Mouse (Mus musculus): ENCODE measurements around the gene Proser2.
A peak's percentile ranks its signal among the peaks of the same experiment; 100 is the strongest.

Proser2 gene

GRCm38 (mm10) chr2:6129555-6130355, at the start of gene Proser2:
Proser2 (minus strand) TSS chr2:6130211.
- DNase-seq = peak; percentile 90

GRCm38 (mm10) chr2:6179749-6180117, 49.7 kb upstream of the Proser2 start:
- DNase-seq = no peak

DNA sequence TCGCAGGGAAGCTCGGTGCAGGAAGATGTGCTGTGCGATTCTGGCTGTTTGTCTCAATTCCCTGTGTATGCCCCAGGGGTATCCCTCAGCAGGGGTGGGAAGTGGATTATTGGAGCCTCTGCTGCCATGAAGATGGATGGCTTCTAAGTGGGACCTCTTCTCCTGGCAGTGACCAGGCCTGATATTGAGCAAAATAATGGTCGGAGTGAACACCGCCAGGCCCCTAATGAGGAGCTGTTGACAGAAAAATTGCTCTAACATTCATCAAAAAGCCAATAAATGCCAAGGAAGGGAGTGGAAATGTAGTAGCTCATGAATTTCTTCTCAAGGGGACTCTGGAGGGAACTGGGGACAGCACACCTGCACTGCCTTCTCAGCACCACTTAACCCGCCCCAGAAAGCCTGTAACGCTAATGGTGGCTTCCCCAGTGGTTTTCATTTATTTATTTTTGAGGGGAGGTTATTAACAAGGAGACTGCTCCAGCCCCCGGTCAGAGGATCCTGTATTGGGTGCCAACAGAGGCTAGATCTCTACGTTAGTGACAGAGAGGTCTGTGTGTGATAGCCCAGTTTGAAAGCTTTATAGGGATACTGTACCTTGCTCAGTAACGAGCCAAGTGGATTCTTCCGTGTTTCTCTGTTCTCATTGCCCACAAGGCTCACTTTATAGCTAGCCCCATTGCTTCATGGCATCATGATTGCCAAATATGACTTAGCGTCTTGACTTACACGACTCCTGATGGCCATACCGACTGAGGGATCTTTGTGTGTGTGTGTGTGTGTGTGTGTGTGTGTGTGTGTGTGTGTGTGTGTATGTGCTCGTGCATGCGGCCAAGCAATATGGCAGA, 49.1 kb upstream of the Proser2 start:
- DNase-seq = no peak

GRCm38 (mm10) chr2:6173013-6173412, 43.0 kb upstream of the Proser2 start:
- no peak for DNase-seq

DNA sequence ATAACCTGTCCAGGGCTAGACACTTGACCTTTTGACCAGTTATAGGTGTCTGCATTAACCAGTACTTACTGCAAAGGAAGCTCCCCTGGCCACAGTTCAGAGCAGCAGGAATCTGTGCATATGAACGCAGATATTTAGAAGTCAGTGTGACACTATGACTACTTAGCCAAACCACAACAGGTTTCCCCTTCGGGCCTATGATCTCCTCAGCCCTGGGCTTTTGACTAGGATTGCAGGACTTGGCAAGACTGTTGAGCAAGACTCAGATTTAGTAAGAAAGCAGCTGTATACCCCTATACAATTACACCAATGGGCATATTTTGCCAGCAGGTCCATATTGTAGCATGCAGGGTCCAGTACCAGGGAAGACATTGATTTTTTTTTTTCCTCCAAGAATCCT, 38.5 kb upstream of the Proser2 start:
- no peak for DNase-seq

- peak; percentile 93 for DNase-seq
Observed at GRCm38 (mm10) chr2:6167843-6168558, 38.0 kb upstream of the Proser2 start.

GRCm38 (mm10) chr2:6165771-6166170, 35.8 kb upstream of the Proser2 start:
- DNase-seq = peak; percentile 89

DNA sequence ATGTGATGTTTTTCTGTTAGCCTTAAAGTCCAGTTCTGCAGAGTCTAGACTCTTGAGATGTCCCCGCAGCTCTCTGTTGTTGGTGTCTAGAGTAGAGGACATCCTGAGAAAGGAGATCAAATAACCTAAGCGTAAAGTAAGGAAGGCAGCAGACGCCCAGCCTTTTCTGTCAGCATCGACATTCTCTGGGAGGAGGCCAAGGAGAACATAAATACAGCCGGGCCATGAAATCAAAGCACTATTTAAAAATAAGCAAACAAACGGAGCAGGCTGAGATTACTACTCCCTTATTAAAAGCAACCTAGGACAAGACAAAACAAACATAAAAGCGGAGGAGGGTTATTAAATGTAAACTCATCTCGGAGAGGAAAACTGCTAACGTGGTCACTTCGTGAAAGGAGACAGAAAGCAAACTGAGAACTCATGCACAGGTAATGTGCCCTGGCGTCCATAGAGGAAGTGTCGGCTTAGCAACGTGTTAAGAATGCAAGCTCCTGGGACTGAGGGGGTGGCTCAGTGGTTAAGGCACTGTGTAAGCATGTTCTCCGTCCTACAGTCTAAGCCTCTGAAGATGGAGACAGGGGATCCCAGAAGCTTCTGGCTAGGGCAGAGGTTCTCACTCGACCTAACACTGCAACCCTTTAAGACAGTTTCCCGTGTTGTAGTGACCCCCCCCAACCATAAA, 34.7 kb upstream of the Proser2 start:
- DNase-seq = no peak

- DNase-seq = peak; percentile 85
Observed at GRCm38 (mm10) chr2:6162366-6163040, 32.5 kb upstream of the Proser2 start.

GRCm38 (mm10) chr2:6159735-6160134, 29.7 kb upstream of the Proser2 start:
- DNase-seq = no peak

DNA sequence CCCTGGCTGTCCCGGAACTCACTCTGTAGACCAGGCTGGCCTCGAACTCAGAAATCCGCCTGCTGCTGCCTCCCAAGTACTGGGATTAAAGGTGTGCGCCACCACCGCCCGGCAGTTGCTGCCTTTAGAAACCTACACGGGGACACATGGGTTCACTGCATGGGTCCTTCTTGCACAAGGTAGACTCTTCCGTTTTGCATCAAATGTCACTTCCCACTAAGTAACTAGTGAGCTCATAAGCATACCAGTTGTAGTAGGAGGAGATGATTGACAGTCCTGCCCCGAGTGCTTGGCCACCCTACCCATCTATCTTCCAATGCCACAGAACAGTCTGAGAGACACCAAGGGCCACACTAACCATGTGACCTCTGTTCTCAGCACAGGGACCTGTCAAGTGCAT, 29.2 kb upstream of the Proser2 start:
- no peak for DNase-seq

- no peak for DNase-seq
Observed at GRCm38 (mm10) chr2:6157635-6158034, 27.6 kb upstream of the Proser2 start.

DNA sequence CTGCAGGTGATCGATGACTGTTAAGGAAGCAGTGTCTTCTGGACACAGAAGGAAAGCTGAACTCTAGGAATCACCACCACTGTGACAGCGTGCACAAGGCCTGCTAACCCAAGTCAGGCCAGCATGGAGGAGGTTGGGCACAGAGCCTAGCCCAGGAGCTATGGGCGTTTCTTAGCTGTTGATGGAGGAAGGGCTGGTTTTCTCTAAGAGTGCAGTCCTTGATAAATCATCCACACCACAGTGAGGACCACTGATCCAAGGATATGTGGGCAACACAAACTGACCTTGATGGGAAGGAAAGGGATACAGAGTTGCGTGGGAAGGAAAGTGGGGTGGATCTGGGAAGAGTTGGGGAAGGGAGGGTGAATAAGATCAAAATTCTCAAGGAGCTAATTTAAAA, 27.2 kb upstream of the Proser2 start:
- DNase-seq = no peak

DNA sequence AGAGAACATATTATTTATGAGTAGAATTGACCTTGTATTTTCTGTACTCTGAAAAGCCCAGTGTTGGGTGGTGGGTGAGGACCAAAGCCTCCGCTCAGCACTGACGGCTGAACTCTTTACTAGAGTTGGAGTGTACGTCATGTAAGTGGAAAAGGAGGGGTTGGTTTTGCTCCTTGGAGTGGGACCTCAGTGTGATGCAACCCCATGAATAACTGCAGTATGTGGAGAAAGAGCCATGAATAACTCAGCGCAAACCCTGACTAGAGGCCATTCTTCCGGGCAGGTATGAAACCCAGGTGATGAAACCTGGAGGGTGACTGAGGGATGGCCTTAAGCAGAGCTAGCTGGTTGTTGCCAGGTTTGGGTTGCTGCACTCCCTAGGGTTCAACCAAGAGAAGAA, 19.8 kb upstream of the Proser2 start:
- peak; percentile 51 for DNase-seq

DNA sequence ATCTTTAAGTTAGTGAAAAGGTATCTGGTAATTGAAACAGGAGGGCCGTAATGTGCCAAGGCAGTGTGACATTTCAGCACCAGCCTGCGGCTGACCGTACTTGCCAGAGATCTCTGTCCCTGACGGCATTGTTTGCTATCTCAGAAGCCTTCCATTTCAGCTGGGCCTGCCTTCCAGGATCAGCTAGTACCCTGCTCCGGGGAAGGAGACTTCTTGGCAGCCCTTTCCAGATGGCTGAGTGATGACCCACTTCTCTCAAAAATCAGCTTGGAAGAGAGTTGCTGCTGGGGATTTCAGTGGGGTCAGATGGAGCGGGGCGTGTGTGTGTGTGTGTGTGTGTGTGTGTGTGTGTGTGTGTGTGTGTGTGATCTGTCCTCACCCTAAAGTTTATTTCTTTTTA, 16.9 kb upstream of the Proser2 start:
- DNase-seq = no peak

GRCm38 (mm10) chr2:6146257-6146656, 16.2 kb upstream of the Proser2 start:
- DNase-seq = no peak

DNA sequence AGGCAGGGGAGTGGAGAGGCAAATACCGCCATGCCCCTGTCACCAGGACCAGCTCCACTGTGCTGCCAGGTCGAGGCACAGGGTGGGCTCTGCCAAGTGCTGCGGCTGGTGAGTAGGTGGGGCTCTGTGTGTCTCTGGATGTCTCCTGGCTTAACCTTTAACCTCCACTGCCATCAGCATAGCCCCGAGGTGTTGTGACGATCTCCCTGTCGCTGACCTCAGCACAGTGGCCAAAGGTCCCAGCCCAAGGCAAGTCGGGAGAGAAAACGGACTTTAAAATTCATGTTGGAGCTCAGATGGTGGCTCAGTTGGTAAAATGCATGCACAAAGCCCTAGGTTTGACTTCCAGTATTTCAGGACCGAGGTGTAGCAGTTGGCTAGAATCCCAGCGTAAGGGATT, 15.6 kb upstream of the Proser2 start:
- DNase-seq = no peak

DNA sequence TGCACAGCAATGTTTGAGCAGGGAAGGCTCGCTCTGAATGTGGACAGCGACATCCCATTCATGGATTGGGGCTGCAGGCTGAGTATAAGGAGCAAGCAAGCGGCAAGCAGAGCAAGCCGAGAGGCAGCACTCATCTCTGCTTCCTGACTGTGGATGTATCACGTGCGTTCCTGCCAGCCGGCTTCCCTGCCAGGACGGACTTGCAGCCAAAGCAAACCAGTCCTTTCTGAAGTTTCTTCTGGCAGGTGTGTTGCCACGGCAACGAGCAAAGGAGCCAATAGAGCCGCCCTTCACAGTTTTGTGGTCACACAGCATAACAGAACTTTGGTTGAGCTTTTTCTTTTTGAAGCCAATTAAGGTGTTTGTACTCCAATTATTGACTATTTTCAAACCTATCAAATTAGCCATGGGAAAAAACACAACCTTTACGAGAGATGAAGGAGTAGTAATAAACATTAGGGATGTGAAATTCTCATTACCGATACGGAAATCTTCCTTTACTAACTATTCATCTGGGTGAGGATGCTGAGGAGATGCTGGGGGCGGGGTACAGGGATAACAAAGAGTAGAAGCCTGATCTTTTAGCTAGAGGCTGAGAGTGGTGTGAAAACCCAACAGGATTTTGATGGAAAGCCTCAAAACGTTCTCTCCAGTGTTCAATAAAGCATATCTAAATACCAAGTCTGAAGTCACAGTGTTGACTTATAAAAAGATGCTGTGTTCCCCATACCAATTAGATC, 13.1 kb upstream of the Proser2 start:
- peak; percentile 42 for DNase-seq

DNA sequence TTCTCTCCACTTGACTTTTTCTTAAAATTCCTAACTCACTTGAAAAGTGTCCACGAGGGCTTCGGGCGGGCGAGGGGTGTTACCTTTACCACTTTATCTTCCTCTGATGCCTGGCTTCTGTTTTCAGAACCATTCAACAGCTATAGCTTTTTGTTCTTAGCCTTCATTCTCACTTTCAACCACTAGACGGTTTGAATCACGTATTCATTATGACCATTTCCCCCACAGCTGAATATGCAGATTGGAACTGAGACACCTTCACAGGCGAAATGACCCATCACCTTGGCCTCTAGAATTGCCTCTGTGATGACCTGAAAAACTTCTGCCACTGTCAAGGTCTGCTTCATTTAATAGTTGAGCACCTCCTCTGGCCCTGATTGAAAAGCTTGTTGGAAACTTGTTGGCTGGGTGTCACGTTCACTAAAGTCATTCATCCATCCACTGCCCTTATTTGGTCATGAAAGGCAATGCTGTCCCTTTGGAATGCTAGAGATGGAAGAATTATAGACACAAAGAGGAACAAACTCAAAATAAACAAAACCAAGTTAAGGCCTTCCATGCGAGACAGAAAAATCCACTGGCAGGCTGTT, 10.7 kb upstream of the Proser2 start:
- DNase-seq = no peak

DNA sequence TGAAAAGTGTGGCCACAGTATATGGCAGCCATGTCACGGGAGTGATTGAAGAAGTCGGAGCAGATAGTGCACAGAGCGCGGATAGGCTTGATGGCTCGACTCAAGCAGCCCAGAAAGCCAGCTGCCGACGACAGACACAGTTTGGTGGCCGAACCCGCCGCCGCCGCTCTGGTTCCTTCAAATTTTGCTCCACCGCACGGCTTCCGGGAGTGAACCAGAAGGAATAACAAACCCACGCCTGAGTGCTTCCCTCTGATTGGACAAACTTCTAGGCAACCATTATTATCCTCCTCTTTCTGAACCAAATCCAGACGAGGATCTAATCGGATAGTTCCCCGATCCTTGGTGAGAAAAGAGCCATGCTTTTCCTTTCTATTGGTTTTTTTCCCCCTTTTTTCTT, 3.9 kb upstream of the Proser2 start:
- DNase-seq = no peak

GRCm38 (mm10) chr2:6128881-6129280, 1.1 kb downstream of the Proser2 start:
- peak; percentile 39 for DNase-seq

Measured in lung, postnatal 36 days (tissue).